Mouse (Mus musculus) layer of hippocampus, postnatal 25 days (tissue): Measurements from ENCODE around the gene Zbtb49. TPM values are rescaled to one million over a fixed set of nuclear protein-coding genes. Genes with fewer than 3 reads are reported as not detected.

Experiments used
- DNase-seq, 2 experiments: peaks; one replicate each; pipeline ENCODE4 v3.0.0; 2022; ENCODE audit warnings: mixed read lengths in 2 of 2, low spot score in 1 of 2; ENCODE audit errors: extremely low spot score in 1 of 2
- total RNA-seq, 2 experiments: library from RNA; stranded (reverse); gene quantifications; 2 replicates each; pipeline ENCODE4 v1.2.3; 2021

Zbtb49 gene
- total RNA-seq, 2 experiments from 2014 or later, result 16.5 to 20.9 TPM

- DNase-seq, result no peak
Measured at GRCm38 (mm10) chr5:38196821-38197481, 23.3 kb downstream of the Zbtb49 start.

GRCm38 (mm10) chr5:38195941-38196340 lies 24.3 kb downstream of the Zbtb49 start:
- DNase-seq, result no peak

- DNase-seq, result no peak
Measured at GRCm38 (mm10) chr5:38194946-38195345, 25.3 kb downstream of the Zbtb49 start.

- no peak for DNase-seq
Measured at GRCm38 (mm10) chr5:38190907-38191306, 29.4 kb downstream of the Zbtb49 start.

- no peak for DNase-seq
Measured at GRCm38 (mm10) chr5:38187006-38187405, 33.3 kb downstream of the Zbtb49 start.

GRCm38 (mm10) chr5:38184688-38185285 lies 35.5 kb downstream of the Zbtb49 start:
- DNase-seq, result no peak

- no peak for DNase-seq
Measured at GRCm38 (mm10) chr5:38174256-38174912, 45.9 kb downstream of the Zbtb49 start.

- no peak for DNase-seq
Measured at GRCm38 (mm10) chr5:38173766-38174165, 46.5 kb downstream of the Zbtb49 start.

- DNase-seq, result no peak
Measured at GRCm38 (mm10) chr5:38168497-38168896, 51.8 kb downstream of the Zbtb49 start.

- DNase-seq, result no peak
Measured at GRCm38 (mm10) chr5:38159634-38160413, 60.4 kb downstream of the Zbtb49 start, which contains the start of gene Nsg1. Gene Nsg1 (minus strand): TSS chr5:38159907.

GRCm38 (mm10) chr5:38158947-38159633 lies 61.2 kb downstream of the Zbtb49 start:
- peak; percentile 69 to 73 for DNase-seq

GRCm38 (mm10) chr5:38158501-38158946 lies 61.7 kb downstream of the Zbtb49 start:
- DNase-seq, result no peak

- no peak for DNase-seq
Measured at GRCm38 (mm10) chr5:38157481-38158020, 62.7 kb downstream of the Zbtb49 start.

- no peak for DNase-seq
Measured at GRCm38 (mm10) chr5:38153636-38154035, 66.6 kb downstream of the Zbtb49 start.

- DNase-seq, result no peak
Measured at GRCm38 (mm10) chr5:38152201-38153108, 67.8 kb downstream of the Zbtb49 start.

- no peak for DNase-seq
Measured at GRCm38 (mm10) chr5:38151264-38151663, 69.0 kb downstream of the Zbtb49 start.

GRCm38 (mm10) chr5:38146524-38146923 lies 73.7 kb downstream of the Zbtb49 start:
- DNase-seq, result no peak

- DNase-seq, result no peak
Measured at GRCm38 (mm10) chr5:38140893-38141292, 79.4 kb downstream of the Zbtb49 start.
